Mouse (Mus musculus) layer of hippocampus, adult 18-20 months (tissue): ENCODE results near the gene Pcbp2. TPM values are rescaled to one million over a fixed set of nuclear protein-coding genes. Genes with fewer than 3 reads are reported as not detected.

Experiments
- DNase-seq, 2 experiments: peaks; one replicate each; pipeline ENCODE4 v3.0.0; 2022; ENCODE audit warnings: low spot score in 2 of 2
- total RNA-seq, 2 experiments: library from RNA; stranded (reverse); gene quantifications; 2 replicates each; pipeline ENCODE4 v1.2.3; 2021

The Pcbp2 gene
- total RNA-seq, 2 experiments from 2014 or later: 495 to 508 TPM

DNA sequence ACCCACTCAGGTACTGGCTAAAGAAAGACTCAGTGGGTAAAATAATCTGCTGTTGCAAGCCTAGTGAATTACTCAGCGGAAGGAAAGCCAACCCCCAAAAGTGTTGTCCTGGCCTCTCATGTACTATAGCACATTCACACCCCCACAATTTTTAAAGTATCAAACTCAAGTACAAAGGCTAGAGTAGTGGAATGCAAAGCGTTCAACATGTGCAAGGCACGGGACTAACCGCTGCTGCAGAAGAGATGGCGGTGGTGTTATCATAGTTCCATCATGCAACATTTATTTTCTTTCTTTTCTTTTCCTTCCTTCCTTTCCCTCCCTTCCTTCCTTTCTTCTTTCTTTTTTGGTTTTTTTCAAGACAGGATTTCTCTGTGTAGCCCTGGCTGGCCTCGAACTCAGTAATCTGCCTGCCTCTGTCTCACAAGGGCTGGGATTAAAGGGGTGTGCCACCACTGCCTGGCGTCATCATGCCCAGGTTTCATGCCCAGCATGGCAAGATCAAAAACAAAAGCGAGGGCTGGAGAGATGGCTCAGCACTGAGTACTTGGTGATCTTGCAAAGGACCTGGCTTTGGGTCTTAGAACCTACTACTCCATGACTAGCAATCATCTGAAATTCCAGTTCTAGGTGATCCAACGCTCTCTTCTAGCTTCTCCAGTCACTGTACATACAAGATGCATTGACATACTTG lies 35.6 kb downstream of the Pcbp2 start:
- no peak for DNase-seq

- DNase-seq: no peak
These were observed 36.1 kb downstream of the Pcbp2 start for GRCm38 (mm10) chr15:102506464-102506830.

GRCm38 (mm10) chr15:102506864-102507263 lies 36.5 kb downstream of the Pcbp2 start:
- no peak for DNase-seq

- DNase-seq: no peak
These were observed 37.2 kb downstream of the Pcbp2 start for GRCm38 (mm10) chr15:102507561-102507960.

GRCm38 (mm10) chr15:102508336-102508735 lies 38.0 kb downstream of the Pcbp2 start:
- no peak for DNase-seq

DNA sequence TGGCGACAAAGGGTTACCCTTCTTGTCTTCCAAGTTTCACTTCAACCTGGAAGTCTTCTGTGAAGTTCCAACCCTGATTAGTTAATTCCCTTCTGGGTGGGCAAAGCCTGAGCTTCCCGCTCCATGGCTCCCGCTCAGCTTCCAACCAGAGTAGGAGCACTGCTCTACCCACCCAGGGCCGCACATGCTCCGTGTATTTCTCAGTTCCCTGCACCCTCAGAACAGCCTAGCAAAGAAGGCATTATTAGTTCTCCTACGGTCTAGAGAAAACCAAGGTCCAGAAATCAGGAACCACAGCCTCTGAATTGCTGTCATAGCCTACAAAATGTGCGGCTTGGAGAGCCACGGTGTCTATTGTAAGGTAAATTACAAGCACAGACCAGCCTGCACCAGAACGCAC lies 39.8 kb downstream of the Pcbp2 start:
- no peak for DNase-seq

GRCm38 (mm10) chr15:102510590-102511284 lies 40.4 kb downstream of the Pcbp2 start:
- DNase-seq: peak; percentile 80 to 84

GRCm38 (mm10) chr15:102511285-102511833 lies 41.0 kb downstream of the Pcbp2 start:
- DNase-seq: no peak

- no peak for DNase-seq
These were observed 41.7 kb downstream of the Pcbp2 start for GRCm38 (mm10) chr15:102512010-102512409.

DNA sequence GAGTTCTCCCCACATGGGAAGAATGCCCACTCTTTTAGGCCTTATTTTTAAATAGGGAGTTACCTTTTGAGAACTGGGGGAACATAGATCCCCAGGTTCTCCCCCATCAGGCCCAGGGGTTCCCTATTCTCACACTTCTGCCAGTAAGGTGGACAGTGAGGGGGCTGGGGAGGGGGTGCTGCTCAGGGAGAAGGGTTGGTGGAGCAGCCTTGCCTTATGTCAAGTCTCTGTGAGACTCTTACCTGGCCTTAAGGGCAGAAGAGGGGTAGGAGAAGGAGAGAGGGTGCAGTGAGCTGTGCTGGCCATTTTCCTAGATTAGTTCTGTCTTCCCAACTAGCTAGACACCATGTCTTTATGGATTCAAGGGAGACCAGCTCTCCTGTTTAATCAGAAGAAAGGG lies 42.1 kb downstream of the Pcbp2 start:
- no peak for DNase-seq

DNA sequence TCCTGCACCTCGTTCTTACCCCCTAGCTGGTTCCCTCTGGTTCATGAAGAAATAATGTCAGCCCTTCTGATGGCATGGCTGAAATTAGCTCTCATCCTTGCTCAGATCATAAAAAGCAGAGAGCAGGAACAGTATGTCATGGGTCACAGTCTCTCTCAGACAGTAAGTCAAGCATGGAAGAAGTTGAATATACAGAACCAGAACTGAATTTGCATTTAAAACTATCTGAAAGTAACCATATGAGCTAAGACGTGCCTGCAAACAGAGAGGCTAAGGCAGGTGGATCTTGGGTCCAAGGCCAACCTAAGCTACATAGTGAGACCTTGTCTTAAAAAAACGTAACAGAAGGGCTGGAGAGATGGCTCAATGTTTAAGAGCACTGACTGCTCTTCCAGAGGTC lies 42.7 kb downstream of the Pcbp2 start:
- no peak for DNase-seq

- DNase-seq: no peak
These were observed 44.9 kb downstream of the Pcbp2 start for GRCm38 (mm10) chr15:102515261-102515660.

- DNase-seq: no peak
These were observed 45.5 kb downstream of the Pcbp2 start for GRCm38 (mm10) chr15:102515791-102516190.

DNA sequence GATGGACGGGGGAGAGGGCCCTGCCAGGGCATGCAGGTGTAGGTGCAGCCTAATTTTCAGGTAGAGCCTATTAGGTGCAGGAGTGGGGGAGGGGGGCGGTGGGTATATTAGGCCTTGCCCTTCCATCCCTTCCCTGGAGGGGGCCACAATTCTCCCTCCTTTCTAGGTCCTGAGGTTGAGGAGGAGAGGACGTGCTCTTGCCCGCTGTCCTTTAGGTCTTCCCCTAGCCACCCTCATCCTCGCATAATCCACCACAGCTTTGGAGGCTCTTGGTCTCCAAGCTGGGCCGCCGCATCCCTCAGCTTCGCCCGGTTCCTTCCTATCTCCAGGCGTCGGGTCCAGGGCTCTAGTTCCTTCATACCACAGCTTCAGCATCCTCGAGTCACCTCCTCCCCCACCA lies 46.0 kb downstream of the Pcbp2 start:
- no peak for DNase-seq

GRCm38 (mm10) chr15:102516728-102517404 lies 46.5 kb downstream of the Pcbp2 start, which contains the start of gene Map3k12:
Gene Map3k12, minus strand, starts transcription at chr15:102517064.
- DNase-seq: peak; percentile 75 to 85

DNA sequence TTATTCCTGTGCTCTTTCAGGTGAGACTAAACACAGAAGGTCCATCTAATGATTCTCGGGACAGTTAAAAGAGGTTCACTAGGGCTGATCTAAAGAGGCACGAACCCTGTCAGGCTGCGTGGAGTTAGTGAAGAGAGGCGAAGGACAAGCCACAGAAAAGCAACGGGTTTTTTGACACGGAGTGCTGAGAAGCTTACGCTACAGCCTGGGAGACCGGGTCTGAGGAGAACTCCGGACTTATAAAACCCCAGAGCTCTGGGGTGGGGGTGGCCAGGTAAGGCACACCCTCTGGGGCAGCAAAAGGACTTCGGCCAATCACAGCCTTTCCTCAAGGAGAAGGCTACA lies 47.3 kb downstream of the Pcbp2 start:
- DNase-seq: no peak

DNA sequence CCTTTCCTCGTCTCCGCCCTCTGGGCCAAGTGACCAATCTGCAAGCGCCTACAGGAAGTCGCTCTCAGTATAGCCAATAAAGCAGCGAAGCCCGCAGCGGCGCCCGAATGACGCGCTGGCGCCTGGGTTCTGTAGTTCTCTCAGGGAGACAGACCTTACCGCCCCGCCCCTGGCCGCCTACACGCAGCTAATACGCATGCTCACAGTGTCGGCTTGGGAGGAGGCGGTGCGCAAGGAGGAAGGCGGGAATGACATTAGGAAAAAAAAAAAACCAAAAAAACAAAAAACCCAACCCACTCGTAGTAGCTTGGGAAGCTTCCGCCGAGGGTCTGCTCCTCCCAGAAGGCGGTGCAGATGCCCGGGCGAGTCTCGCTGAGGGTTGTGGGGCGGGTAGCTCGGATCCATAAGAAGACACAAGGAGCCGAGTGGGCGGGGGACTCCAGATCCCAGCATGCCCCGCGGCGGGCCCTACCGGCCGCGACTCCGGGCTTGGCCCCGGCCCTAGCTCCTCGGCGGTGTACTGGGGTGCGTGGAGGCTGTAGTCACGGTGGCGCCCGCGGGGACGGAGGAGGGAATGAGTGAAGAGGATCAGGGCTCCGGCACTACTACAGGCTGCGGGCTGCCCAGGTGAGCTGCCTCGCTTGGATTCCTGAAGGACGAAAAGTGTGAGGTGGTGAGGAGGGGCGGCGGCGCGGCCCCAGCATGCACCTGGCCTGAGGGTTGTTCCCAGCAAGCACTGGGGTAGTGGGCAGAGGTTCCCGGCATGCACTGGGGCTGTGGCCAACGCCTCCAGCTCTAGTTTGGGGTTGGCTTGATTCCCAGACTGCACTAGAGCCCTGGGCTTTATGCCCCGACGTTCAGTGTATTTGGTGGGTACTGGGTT lies 47.9 kb downstream of the Pcbp2 start, which contains the start of gene Tarbp2:
Gene Tarbp2, plus strand, starts transcription at position 217 of the 883 bp plus-strand sequence.
- peak; percentile 100 for DNase-seq

DNA sequence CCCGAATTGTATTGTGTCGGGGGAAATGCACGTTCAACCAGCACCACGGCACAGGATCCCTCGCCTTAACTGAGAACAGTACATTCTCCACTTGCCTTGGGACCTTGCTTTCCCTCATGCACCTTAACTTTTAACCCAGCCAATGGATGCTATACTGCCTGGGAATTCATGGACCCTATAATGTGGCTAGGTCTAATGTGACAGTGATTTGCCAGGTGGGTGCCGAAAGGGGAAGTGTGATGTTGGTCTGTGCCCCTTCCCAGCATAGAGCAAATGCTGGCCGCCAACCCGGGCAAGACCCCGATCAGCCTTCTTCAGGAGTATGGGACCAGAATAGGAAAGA lies 48.5 kb downstream of the Pcbp2 start:
- DNase-seq: no peak

- DNase-seq: no peak
These were observed 49.1 kb downstream of the Pcbp2 start for GRCm38 (mm10) chr15:102519211-102520141.

DNA sequence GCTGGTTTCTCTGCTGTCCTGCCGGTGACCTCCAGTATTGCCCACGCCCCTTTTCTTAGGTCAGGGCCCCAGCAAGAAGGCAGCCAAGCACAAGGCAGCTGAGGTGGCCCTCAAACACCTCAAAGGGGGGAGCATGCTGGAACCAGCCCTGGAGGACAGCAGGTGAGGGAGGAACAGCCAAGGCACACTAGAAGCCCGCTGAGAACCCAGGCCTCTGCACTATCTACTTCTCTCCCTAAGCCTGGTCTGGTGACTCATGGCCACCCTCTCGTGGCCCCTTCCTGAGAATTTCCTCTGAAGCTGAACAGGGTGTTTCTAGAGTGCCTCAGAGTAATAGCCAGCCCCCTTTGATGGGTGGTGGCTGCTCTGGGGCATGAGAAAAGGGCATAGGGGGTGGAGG lies 50.1 kb downstream of the Pcbp2 start:
- no peak for DNase-seq
